ENCODE assay signal across 10 mouse cellular contexts in the genomic region with DNA sequence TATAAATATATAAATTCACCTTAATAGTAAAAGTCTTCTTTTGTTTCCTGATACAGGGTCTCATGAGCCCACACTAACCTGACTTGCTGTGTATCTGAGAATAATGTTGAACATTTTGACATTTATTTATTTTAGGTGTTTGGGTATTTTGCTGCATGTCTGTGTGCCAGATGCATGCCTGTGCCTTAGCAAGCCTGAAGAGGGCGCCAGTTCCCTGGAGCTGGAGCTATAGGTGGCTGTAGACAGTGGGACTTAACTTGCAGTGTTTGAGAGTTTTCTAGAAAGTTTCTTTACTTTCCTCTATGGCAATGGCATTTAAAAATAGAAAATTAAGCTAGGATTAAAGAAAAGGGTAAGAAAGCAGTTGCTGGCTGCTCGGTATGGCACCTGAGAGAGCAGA. TPM values are rescaled to one million over a fixed set of nuclear protein-coding genes. Genes with fewer than 3 reads are reported as not detected.
DNase-seq lines count a peak whose midpoint lies in the region; ATAC-seq and TF ChIP-seq lines count a peak whose summit lies in the region.
"Had no signal": no experiment of that assay in that cellular context is flagged by ENCODE, and none has a peak within 500 bp of the region (broad histone marks: within the 10 kb centered on the region; RNA-seq: fewer than 3 reads in every experiment).

No protein-coding gene starts in this region.

- peaks cover 2% of the 10 kb centered on the region for H3K4me1 ChIP-seq in forebrain, embryonic 14.5 days (ENCODE audit: control insufficient read depth, insufficient read depth, low read length)
- peaks cover 7% of the 10 kb centered on the region for H3K4me1 ChIP-seq in forebrain, embryonic 13.5 days
- H3K4me1 ChIP-seq in midbrain, postnatal 0 days (ENCODE audit: insufficient read depth, low read length), result peaks cover 3% of the 10 kb centered on the region; the same call in 1 of the 2 replicates
- peaks cover 19% of the 10 kb centered on the region for H3K4me1 ChIP-seq in midbrain, embryonic 13.5 days (replicated peaks)

- ATAC-seq in forebrain, embryonic 14.5 days, result no peak
- ATAC-seq in forebrain, embryonic 13.5 days, result no peak
- no peak for ATAC-seq in midbrain, postnatal 0 days (ENCODE audit: low FRiP score)
- ATAC-seq in midbrain, embryonic 13.5 days, result no peak
- ATAC-seq in inflammation-experienced regulatory T-cells, adult 6 months, result peak; percentile 64

- H3K27ac ChIP-seq in forebrain, embryonic 14.5 days (ENCODE audit: low read depth, low read length), result no peak overlapping the region
- no peak overlapping the region for H3K27ac ChIP-seq in forebrain, embryonic 13.5 days
- no peak overlapping the region for H3K27ac ChIP-seq in midbrain, postnatal 0 days (ENCODE audit: low read depth, low read length)
- no peak overlapping the region for H3K27ac ChIP-seq in midbrain, embryonic 13.5 days

- H3K9ac ChIP-seq in forebrain, embryonic 14.5 days (ENCODE audit: low read length), result no peak overlapping the region
- H3K9ac ChIP-seq in forebrain, embryonic 13.5 days, result no peak overlapping the region
- H3K9ac ChIP-seq in midbrain, postnatal 0 days (replicated peaks; ENCODE audit: low read length, poor library complexity, severe bottlenecking), result no peak overlapping the region
- no peak overlapping the region for H3K9ac ChIP-seq in midbrain, embryonic 13.5 days (replicated peaks)

- no peak overlapping the region for H3K4me2 ChIP-seq in forebrain, embryonic 14.5 days (ENCODE audit: low read length)
- no peak overlapping the region for H3K4me2 ChIP-seq in forebrain, embryonic 13.5 days
- H3K4me2 ChIP-seq in midbrain, postnatal 0 days (ENCODE audit: low read depth, low read length, poor library complexity, severe bottlenecking), result no peak overlapping the region
- H3K4me2 ChIP-seq in midbrain, embryonic 13.5 days (replicated peaks), result no peak overlapping the region

- H3K9me3 ChIP-seq in forebrain, embryonic 14.5 days (replicated peaks; ENCODE audit: control insufficient read depth, low read length), result no peaks in the 10 kb centered on the region
- H3K9me3 ChIP-seq in forebrain, embryonic 13.5 days (replicated peaks), result no peaks in the 10 kb centered on the region
- no peaks in the 10 kb centered on the region for H3K9me3 ChIP-seq in midbrain, postnatal 0 days (ENCODE audit: low read length)
- no peaks in the 10 kb centered on the region for H3K9me3 ChIP-seq in midbrain, embryonic 13.5 days

- peak; percentile 76 for TF ChIP-seq CTCF in midbrain, postnatal 0 days (IDR thresholded peaks at IDR 0.05)

- no peaks in the 10 kb centered on the region for H3K27me3 ChIP-seq in forebrain, embryonic 14.5 days (replicated peaks; ENCODE audit: control insufficient read depth, insufficient read depth, low read length)
- H3K27me3 ChIP-seq in forebrain, embryonic 13.5 days, result no peaks in the 10 kb centered on the region
- no peaks in the 10 kb centered on the region for H3K27me3 ChIP-seq in midbrain, postnatal 0 days (ENCODE audit: insufficient read depth, low read length)
- no peaks in the 10 kb centered on the region for H3K27me3 ChIP-seq in midbrain, embryonic 13.5 days

- H3K4me3 ChIP-seq in forebrain, embryonic 14.5 days (ENCODE audit: low read depth, low read length), result no peak overlapping the region
- H3K4me3 ChIP-seq in forebrain, embryonic 13.5 days, result no peak overlapping the region
- no peak overlapping the region for H3K4me3 ChIP-seq in midbrain, postnatal 0 days (ENCODE audit: low read depth, low read length)
- H3K4me3 ChIP-seq in midbrain, embryonic 13.5 days (replicated peaks), result no peak overlapping the region
- H3K4me3 ChIP-seq: erythroblast, embryonic 14.5 days had no signal

- H3K36me3 ChIP-seq in forebrain, embryonic 14.5 days (ENCODE audit: control insufficient read depth, insufficient read depth, low read length), result peaks cover 6% of the 10 kb centered on the region; the same call in 1 of the 2 replicates
- H3K36me3 ChIP-seq in forebrain, embryonic 13.5 days (ENCODE audit: poor library complexity, severe bottlenecking), result peaks cover 28% of the 10 kb centered on the region
- peaks cover 6% of the 10 kb centered on the region for H3K36me3 ChIP-seq in midbrain, postnatal 0 days (ENCODE audit: insufficient read depth, low read length)
- peaks cover 38% of the 10 kb centered on the region for H3K36me3 ChIP-seq in midbrain, embryonic 13.5 days

- peak; percentile 34 for DNase-seq in forebrain, embryonic 14.5 days (ENCODE audit: low spot score)
- DNase-seq in midbrain, postnatal 0 days (ENCODE audit: low spot score), result peak; percentile 54
- DNase-seq in thymus, postnatal 14 days, result peak; percentile 50
- DNase-seq in adipocyte (ENCODE audit: low spot score), result no peak
- DNase-seq in left cerebral cortex, adult 11 months (ENCODE audit: low spot score), result no peak

- WGBS in forebrain, embryonic 14.5 days, result 56% methylated on average over 2 of the region's 2 CpGs
- WGBS in forebrain, embryonic 13.5 days, result 50% methylated on average over 2 of the region's 2 CpGs
- 44% methylated on average over 2 of the region's 2 CpGs for WGBS in midbrain, postnatal 0 days
- WGBS in midbrain, embryonic 13.5 days, result 52% methylated on average over 2 of the region's 2 CpGs

RNA-seq across cellular contexts. Expression of gene Srp9, which starts 6.3 kb away (rescaled TPM):
- 155 and 158 TPM in 2 replicates for polyA plus RNA-seq in forebrain, embryonic 14.5 days (2014; fragmentation: Nextera tagmentation; extraction: Ambion mirVana)
- polyA plus RNA-seq in forebrain, embryonic 13.5 days (2015; fragmentation: Nextera tagmentation; extraction: Ambion mirVana), result 139 and 150 TPM in 2 replicates
- 70.5 and 76.1 TPM in 2 replicates for total RNA-seq in midbrain, postnatal 0 days (2014; rRNA removed)
- 169 and 173 TPM in 2 replicates for polyA plus RNA-seq in midbrain, postnatal 0 days (2015; fragmentation: Nextera tagmentation; extraction: Ambion mirVana)
- 135 and 142 TPM in 2 replicates for polyA plus RNA-seq in midbrain, embryonic 13.5 days (2015; fragmentation: Nextera tagmentation; extraction: Ambion mirVana)
- polyA plus RNA-seq in inflammation-experienced regulatory T-cells, adult 6 months (2017; shearing (Covaris generic)), result 100 to 1,000 TPM; 141 to 184 (median 147) TPM

RNA-seq across cellular contexts. Expression of gene Vmn1r1, which starts 33.5 kb away (rescaled TPM):
- polyA plus RNA-seq in forebrain, embryonic 14.5 days (2014; fragmentation: Nextera tagmentation; extraction: Ambion mirVana), result not detected in 2 replicates
- polyA plus RNA-seq in forebrain, embryonic 13.5 days (2015; fragmentation: Nextera tagmentation; extraction: Ambion mirVana), result not detected in 2 replicates
- total RNA-seq in midbrain, postnatal 0 days (2014; rRNA removed), result not detected in 2 replicates
- not detected in 2 replicates for polyA plus RNA-seq in midbrain, postnatal 0 days (2015; fragmentation: Nextera tagmentation; extraction: Ambion mirVana)
- polyA plus RNA-seq in midbrain, embryonic 13.5 days (2015; fragmentation: Nextera tagmentation; extraction: Ambion mirVana), result not detected in 2 replicates
- not detected for polyA plus RNA-seq in inflammation-experienced regulatory T-cells, adult 6 months (2017; shearing (Covaris generic))
- polyA plus RNA-seq: erythroblast, embryonic 14.5 days; neural tube, embryonic 11.5 days had no signal

Comparison
In these comparisons a context has a peak if more than half of its experiments do, and no peak if none do; other contexts are left out.
1. DNase-seq: peak in forebrain, embryonic 14.5 days (single experiment), midbrain, postnatal 0 days (single experiment) and thymus, postnatal 14 days (single experiment); none in adipocyte (single experiment) and left cerebral cortex, adult 11 months (single experiment).